Mouse (Mus musculus): ENCODE measurements at regions not wholly inside any gene's neighbourhood (a gene's known extent, or its start where the extent isn't known, plus 50 kb on each side); places are given as distances from the start of the nearest gene placed in this dataset.

DNA sequence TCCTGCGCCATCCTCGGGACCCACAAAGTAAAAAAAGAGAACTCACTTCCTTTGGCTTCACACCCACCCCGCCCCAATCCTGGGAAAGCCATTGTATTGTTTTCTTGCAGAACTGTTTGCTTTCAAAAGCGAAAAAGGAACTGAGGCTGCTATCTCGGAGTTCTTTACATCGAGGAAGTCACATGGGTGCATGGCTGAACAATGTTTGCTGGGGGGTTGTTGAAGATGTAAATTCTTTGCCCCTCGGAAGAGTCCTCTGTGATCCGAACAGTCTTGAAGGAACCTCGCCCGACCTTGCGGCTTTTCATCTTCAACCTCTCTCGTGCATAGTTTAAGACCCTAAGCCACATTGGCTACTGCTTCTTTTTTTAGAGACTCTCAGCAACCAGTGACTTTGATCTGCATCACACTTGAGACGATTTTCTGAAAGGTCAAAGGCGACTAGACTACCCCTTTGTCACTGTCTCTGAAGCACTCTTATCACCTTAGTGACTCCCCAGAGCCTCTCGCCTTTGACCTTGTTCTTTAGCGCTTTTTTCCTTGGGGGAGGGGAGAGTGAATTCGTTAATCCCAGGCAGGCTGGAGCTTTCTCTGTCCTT is 197.9 kb downstream of the Dusp6 start:
- peak; percentile 19; the same call in 1 of the 2 replicates for ATAC-seq (ENCODE audit: low TSS enrichment)

DNA sequence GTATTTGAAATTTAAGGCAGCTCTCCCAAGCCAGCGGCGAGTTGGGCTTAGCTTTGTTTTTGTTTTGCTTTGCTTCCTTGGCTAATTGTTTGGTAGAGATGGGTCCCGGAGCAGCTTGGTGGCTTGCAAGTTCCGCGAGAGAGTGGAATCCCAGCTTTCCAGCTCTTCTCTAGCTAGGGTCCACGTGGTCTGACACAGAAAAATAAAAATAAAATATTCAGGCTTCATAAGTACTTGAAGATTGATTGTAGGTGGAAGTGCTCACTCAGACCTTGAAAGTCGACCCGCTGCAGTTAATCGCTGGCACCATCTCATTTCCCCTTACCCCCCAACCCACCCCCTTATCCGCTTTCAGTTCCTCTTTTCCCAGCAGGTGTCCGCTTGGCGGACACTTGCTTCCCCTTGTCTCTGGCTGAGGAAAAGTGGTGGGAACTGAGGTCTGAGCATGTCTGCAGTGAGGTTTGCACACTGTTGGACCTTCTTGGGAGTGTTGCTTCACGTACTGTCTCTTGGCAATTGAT is 198.5 kb downstream of the Dusp6 start:
- peak; percentile 35 for ATAC-seq (ENCODE audit: low TSS enrichment)

DNA sequence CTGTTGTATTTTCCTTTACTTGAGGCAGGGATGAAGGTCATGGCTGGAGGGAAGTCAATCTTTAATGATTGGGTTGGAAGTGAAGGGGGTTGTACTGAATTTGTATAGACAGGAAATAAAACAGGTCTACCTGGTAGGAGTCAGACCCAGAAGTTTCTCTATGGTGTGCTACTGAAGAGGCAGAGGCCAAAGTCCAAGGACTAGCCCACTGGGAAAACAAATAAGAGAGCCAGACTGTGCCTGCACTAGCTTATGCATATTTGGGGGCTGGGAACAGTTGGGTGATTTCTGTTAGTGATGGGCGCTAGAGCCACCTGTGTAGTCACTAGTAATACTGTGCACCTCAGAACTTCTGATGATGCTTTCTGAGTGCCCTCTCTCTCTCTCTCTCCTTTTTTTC is 203.7 kb downstream of the Dusp6 start:
- no peak for ATAC-seq (ENCODE audit: low TSS enrichment)

DNA sequence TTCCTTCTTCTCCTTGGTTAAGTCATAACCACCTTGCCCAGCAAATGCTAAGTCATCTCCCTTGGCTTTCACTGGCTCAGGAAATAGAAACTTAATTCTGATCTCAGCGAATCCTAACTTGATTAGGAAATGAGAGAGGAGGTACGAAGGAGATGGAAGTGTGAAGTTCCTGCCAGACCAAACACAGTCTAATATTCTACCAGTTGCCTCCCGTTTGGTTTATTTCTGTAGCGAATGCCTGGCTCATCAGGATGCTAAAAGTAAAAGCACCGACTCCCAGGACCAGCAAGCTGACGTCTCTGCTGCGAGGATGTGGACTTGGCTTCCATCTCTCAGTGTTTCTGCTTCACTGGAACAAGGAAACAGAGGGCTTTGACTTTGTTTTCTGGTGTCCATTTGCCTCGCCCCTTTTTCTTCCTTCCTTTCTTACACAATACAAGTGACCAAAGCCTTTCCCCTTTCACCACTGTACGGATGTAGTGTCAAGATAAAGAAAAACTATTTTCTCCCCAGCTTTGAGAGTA is 204.3 kb downstream of the Dusp6 start:
- peak; percentile 72 for ATAC-seq (ENCODE audit: low TSS enrichment)

DNA sequence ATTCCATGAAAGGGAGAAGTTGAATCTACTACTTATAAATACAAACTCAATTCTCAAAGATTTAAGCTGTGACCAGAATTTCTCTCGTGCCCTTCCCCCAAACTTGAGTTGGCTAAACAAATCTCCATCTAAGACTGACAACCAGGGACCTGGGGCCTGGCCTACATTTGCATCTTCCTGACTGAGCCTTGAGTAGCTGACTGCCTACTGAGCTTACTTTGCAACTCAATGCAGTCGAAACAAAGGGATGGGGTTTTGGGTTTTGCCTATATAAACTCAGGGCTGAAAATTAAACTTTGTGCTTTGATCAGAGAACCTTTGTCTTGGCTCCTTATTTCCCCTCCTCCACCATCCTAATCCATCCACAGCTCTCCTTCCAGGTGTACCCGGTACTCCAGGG is 205.9 kb downstream of the Dusp6 start:
- ATAC-seq (ENCODE audit: low TSS enrichment) = no peak

DNA sequence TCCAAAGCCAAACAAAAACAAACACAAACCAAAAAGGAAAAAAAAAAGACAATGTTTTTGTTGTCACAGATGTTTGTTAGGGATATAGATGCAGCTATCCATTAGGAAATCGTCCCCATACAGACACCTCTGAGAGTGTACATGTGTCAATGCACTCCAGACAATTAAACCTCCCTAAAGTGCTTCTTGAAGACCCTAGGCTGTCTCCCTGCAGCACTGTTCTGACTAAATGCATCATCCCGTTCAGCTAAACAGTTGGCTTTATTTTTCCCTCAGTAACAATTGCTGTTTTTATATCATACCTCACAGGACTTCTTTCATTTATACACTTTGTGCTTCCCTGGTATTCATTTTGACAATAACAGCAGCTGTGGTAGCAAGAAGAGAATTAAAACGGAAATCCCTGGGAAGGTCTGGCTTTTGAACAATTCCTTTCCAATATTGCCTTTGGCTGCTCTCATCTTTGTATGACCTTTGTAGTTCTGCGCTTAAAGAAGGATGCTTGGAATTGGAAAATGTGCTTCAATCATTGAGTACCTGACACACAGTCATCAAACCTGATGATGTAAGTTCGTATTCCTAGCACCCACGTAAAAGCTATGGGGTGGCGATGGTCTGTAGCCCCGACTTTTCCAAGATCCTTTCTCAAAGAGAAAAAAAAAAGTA is 208.9 kb downstream of the Dusp6 start:
- no peak for ATAC-seq (ENCODE audit: low TSS enrichment)

DNA sequence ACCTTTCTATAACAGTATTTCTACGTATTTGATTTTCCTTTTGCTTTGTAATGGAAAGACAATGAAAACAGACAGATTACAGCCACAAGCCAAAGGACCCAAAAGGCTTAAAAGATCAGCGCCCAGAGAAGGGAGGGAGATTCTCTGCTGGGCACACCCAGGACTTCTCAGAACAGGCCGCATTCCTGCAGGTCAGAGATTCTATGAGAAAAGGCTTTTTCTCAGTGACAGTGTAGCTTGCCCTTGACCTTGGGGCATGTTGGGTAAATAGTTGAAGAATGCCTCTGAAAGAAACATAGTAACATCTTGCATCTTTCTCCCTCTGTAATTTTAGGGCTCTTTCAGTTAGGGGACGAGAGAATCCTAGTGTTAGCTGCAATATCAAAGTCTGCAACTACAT is 209.8 kb downstream of the Dusp6 start:
- ATAC-seq (ENCODE audit: low TSS enrichment) = no peak

DNA sequence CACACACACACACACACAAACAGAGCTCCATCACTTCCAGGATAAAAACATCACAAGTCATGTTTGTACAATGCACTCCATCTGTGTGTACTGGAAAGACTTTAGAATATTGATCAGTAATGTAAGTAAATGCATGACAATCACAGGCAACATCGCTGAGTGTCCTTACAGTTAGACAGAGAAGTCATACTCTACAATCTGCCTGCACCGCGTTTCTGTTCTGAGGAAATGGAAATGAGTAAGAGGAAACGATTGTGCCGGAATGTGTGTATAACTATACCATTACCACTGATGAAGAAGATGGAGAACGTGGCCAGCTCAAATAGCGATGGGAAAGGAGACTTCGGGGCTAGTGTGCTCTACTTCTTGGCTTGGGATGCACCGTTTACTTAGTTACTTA is 210.7 kb downstream of the Dusp6 start:
- no peak for ATAC-seq (ENCODE audit: low TSS enrichment)

DNA sequence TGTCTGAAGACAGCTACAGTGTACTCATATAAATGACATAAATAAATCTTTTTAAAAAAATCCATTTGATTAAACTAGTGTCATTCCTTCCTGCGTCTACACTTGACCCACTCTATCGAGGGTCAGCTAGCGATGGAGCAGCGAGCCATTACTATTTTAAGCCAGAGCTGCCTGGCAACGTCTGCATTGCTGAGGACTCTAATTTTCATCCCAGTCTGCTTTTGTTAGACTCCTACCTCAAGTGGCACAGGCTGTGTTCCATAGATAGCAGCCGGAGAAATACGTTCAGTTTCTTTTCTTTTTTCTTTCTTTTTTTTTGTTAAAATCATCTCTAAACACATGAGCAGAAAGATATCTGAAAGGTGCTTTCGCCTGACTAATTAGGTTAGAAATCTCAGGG is 211.5 kb downstream of the Dusp6 start:
- ATAC-seq (ENCODE audit: low TSS enrichment) = peak; percentile 53; the same call in 1 of the 2 replicates

DNA sequence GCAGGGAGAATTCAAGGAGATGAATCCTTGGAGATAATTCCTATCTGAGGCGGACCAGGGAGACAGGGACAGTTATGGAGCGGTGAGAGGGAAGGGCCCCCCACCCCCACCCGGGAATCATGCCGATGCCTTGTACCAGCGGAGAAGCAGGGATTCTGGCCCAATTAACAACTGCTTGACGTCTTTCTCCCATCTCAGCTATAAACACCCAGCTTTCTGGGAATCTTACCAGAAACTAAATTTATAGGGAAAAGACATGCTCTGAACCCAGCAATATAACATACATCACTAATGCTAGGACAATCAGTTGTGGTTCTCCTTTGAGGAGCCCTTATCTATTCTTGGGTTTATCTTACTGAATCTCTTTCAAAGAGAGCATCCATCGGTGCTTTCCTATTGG is 213.2 kb downstream of the Dusp6 start:
- peak; percentile 58 for ATAC-seq (ENCODE audit: low TSS enrichment)

DNA sequence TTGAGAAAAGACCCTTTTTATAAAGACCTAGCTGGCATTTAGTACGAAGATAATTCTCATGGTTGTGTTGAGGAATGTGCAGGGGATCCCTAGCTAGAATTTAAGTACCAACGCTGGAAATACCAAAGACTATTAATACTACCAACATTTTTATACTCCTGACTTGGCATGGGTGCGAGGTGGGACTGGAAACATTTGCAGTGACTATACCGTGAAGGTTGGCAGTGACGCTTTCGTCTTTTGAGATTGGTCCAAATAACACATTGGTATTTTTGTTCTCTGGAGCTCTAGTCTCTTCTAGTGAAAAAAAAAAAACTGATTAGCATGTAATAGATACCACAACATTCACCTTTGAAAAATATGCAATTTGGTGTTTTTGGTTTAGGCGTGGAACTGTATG is 213.7 kb downstream of the Dusp6 start:
- peak; percentile 58 for ATAC-seq (ENCODE audit: low TSS enrichment)

DNA sequence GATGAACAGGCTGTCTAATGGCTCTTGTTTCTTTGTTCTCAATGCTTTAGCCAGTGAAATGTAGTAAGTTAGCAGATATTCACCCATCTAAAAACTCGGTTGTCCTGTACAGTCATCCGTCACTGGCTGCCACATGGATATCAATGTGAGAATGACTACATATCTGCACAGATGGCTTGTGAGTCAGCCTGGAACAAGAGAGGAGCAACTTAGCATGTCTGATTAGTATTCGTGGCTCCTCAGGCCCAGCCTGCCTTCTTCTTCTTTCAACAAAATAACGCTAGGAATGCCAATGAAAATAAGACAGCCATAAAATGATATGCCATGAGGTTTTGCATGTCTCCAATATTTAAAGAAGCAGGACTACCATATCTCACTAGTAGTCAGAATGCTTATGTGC is 217.5 kb downstream of the Dusp6 start:
- peak; percentile 80 for ATAC-seq (ENCODE audit: low TSS enrichment)

DNA sequence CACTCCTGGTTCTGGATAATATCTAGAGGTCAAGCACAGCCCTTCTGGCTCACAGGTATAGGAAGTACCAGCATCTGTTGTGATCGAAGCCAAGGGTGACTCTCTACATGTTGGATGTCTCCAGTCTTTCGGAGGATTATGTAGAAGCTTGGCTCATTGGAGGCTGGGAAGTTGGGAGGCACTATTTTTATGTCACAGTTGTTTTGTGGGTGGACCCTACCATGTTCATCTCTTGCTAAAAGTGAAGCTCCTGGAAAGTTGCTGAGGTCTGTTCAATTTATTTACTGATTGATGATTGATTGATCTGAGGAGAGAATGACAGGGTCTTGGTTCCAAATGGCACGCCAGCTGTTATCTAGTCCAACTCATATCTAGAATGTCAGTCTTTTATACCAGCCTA is 219.0 kb downstream of the Dusp6 start:
- peak; percentile 36; the same call in 1 of the 2 replicates for ATAC-seq (ENCODE audit: low TSS enrichment)

DNA sequence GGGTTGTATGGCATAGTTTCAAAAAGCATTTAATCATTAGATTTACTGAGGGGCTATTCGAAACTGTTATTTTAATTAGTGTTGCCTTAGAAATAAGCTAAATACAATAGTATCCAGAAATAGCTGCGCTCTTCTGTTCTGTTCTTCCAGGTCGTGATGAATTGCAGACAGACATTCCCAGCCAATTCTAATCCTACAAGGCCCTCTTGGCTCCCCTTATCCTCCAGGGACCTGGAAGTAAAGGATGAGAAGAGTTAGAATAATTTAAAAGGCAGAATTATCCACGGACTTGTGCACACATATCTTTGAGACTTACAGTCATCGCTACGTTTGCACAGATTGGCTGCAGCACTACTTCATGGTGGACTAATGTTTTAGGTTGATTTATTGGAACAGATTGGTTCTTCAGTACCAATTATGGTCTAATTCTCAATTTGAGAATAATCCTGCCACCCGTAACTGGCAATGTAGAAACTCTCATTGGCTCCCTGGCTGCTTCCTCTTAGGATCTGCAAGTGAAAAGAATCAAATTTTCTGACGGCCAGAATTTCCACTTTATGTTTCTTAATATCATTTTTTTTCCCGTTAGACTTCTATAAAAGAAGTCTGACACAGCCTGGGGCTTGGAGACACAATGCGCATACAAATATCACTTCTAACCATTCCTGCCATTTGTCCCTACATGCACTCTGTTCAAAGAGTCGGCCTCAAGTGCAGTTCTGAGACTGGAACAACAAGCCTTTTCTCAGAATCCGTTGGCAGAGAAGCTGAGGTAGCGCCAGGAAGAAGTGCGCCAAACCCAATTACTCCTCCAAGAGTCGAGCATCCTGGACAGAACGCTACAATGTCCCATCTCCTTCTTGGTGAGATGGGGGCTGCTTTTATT is 225.4 kb downstream of the Dusp6 start:
- peak; percentile 69 for ATAC-seq (ENCODE audit: low TSS enrichment)

DNA sequence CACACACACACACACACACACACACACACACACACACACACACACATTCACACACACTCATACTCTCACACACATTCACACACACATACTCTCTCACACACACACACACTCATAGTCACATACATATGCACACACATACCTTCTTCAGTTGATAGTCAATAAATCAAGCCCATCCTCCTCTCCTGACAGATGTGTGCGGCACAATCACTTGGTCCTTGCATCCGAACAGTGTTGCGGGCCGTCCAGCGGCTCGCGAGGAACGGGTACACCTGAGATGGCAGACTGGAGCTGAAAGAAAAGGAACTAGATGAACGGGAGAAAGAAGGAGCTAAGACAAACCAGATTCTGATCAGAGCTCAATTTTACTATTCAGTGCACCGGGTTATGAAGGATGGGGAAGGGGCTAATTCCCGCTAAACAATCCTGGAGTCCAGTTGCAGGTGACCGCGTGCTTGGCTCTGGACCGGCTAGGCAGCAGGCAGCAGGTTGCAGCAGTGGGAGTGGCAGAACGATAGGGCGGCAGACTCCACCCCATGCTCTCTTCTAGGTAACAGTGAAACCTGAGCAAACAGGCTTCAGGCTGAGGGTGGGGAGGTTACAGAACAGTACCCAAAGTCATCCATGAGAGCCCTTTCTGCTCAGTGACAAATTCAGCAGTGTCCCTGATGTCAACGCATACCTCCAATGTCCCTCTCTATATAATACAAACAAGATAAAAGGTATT is 247.8 kb downstream of the Csl start:
- no peak for ATAC-seq (ENCODE audit: low TSS enrichment)

DNA sequence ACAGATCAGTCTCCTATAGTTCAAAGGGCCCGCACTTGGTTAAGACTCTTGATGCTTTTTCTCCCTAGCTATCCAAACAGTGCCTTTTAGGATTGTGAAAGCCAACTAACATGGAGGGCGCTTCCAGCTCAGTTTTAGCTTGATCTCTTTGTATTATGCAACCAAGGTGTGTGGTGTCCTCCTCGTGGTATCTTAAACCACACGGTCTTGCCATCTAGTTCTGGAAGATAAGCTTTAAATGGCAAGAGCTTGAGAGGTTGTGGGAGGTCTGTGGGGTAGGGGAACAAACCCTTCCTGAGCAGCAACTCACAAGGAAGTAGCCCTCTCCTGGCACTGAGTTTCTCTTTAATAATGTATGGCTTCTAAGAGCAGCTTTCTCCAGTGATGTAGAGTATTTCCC is 241.5 kb downstream of the Csl start:
- no peak for ATAC-seq (ENCODE audit: low TSS enrichment)

DNA sequence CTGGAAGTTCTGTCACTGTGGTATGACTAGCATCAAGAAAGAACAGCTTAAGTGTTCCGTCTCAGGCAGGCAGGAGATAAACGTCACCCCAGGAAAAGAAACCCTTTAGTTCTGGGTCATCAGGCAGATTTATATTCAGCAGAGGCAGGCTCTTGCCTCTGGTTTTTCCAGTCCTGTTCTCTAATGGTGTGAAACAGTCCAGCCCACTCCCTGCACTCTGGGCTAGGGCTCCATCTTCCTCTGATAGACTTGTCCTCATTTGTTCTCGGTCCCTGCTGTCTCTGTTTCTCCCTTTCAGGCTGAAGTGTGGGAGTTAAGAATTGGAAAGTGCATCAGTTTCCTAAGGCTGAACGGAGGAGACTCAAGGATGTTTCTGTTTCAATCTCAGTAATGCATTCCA is 240.0 kb downstream of the Csl start:
- peak; percentile 98 for ATAC-seq (ENCODE audit: low TSS enrichment)

DNA sequence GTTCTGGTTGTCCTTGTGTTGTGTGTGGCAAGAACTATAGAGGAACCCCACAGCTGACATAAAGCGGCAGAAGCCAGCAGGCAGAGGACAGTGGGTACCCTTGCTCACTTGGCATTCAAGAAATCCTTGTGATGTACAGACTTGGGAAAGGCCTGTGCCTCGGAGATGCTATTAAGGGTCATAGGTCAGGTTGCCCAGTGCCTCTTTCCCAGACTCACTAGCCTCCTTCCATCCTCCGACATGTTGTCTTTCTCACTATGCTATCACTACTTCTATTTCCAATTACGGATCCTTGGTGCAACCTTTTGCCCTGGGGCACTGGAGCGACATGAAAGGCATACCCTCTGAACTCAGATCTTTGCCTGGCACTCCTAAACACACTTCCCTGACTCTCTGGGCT is 235.6 kb downstream of the Csl start:
- no peak for ATAC-seq (ENCODE audit: low TSS enrichment)

DNA sequence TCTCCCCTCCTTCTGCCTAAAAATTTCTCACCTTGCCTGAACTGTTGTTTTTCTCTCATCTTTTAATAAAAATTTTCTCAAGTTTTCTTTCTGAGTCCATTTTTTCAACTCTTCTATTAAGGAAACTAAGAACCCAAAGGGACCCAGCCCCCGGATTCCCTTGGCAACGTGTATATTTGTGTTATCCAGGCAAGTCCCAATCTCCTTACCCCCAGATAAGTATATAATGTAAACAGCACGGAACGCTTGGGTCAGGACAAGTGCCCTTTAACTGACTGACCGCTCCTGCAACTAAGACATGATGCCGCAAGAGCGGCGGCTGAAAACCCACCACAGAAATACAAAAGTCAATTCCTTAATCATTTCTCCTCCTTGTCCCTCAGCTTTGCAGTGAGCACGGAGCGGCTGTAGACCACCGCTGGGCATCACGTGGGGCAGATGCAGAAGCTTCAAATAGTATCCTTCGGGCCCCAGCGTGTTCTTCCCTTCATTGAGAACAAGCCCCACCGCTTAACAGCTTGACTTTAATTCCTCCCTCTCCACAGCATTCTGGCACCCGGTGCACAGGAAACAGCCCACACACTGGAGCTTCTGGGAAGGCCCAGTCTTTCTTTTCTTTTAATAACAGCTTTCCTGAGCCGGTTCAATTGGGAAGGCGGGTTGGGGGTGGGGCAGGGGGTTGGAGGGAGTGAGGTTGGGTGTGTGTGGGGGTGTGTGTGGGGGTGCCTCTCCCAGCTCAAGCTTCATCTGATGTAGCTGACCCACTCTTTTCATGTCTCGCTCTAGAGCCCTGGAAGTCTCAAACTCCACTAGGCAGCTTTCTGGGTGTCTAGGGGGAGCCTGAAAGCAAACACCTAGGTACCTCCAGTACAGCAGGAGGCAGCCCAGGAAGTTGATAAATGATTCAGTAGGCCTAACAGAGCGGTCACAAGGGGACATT is 234.9 kb downstream of the Csl start:
- peak; percentile 92 for ATAC-seq (ENCODE audit: low TSS enrichment)

DNA sequence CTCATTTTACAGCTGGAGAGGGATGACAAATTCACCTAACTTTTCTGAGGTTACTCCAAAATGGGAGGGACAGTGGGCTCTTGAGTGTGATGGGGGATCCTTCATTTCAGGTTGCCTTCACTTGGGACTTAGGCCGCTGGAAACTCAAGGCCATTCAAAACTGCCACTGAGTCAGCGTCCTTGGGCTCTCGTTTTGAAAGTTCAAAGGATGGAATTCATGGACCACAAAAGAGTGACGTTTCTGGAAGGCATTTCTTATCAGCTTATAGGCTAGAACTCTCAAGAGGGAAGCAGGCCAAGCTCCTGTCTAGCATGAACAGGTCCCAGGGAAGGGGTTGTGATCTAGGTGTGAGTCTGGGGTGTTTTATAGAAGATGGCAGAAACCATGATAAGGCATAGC is 233.3 kb downstream of the Csl start:
- ATAC-seq (ENCODE audit: low TSS enrichment) = no peak

DNA sequence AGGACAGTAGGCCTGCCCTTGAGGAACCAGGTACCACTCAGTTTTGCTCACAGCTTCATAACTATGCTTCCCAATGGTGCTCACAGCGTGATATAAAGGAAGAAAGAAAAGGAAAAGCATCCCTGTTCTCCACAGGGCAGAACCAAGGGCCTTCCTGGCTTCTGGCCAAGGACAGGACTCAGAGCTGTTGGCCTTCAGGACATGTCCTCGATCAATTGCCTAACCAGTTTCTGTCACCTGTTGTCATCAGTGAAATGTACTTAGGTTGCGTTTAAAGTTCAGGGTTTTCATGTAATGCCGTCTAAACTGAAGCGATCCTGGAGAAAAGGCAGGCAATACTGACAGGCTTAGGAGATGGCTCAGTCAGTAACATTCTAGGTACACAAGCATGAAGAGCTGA is 232.9 kb downstream of the Csl start:
- no peak for ATAC-seq (ENCODE audit: low TSS enrichment)
